Mouse (Mus musculus) testis, adult 2 months (tissue): ENCODE data around the gene Retn. TPM values are rescaled to one million over a fixed set of nuclear protein-coding genes. Genes with fewer than 3 reads are reported as not detected.

Source experiments
- H3K27ac ChIP-seq: fragments of 200-500 bp; 2 replicates; pipeline ENCODE4 v1.5.1; 2012; ENCODE audit warnings: low read depth, low read length; ENCODE audit not compliant: control insufficient read depth, insufficient read depth
- H3K27me3 ChIP-seq: fragments of 200-500 bp; 2 replicates; pipeline ENCODE4 v1.6.1; 2012; ENCODE audit warnings: mild to moderate bottlenecking, low read length, moderate library complexity; ENCODE audit not compliant: control insufficient read depth, insufficient read depth
- H3K36me3 ChIP-seq: fragments of 200-500 bp; 2 replicates; pipeline ENCODE4 v1.6.1; 2012; ENCODE audit warnings: mild to moderate bottlenecking, low read length; ENCODE audit not compliant: control insufficient read depth, insufficient read depth
- H3K4me1 ChIP-seq: fragments of 200-500 bp; 2 replicates; pipeline ENCODE4 v1.6.1; 2012; ENCODE audit warnings: low read length; ENCODE audit not compliant: control insufficient read depth, insufficient read depth
- H3K4me3 ChIP-seq: fragments of 200-500 bp; 2 replicates; pipeline ENCODE4 v1.5.1; 2012; ENCODE audit warnings: low read depth, mild to moderate bottlenecking, low read length, moderate library complexity, mixed read lengths; ENCODE audit not compliant: control insufficient read depth
- CTCF ChIP-seq: fragments of 200-500 bp; IDR thresholded peaks from 2 replicates; pipeline ENCODE4 v1.5.1; 2012; ENCODE audit warnings: low read depth, mild to moderate bottlenecking, inconsistent platforms, low read length, moderate library complexity; ENCODE audit not compliant: control insufficient read depth, insufficient read depth, insufficient replicate concordance
- POLR2A ChIP-seq: fragments of 200-500 bp; IDR thresholded peaks from 2 replicates; pipeline ENCODE4 v1.6.1; 2012; ENCODE audit warnings: low read depth, mild to moderate bottlenecking, inconsistent platforms, low read length, moderate library complexity; ENCODE audit not compliant: control insufficient read depth
- polyA plus RNA-seq: library from polyadenylated mRNA; depleted of rRNA; stranded (reverse); fragments of >200 nt; gene quantifications from 2 replicates; pipeline ENCODE4 v1.2.3, GENCODE M21; 2012; rRNA removed

The Retn gene
- polyA plus RNA-seq = 3.7 and 6.3 TPM in 2 replicates

- no peaks in the 10 kb centered on the region for H3K36me3 ChIP-seq
- peaks cover 10% of the 10 kb centered on the region for H3K4me1 ChIP-seq
- H3K27me3 ChIP-seq = no peaks in the 10 kb centered on the region
- H3K27ac ChIP-seq = no peak within 1 kb of the TSS
- no peak for TF ChIP-seq CTCF
- TF ChIP-seq POLR2A = no peak
- no peak within 1 kb of the TSS for H3K4me3 ChIP-seq
These were observed at the start of gene Retn for GRCm38 (mm10) chr8:3655526-3655925. Retn (plus strand) TSS chr8:3655770.

GRCm38 (mm10) chr8:3606593-3606992 is 49.0 kb upstream of the Retn start:
- no peaks in the 10 kb centered on the region for H3K4me1 ChIP-seq
- no peak overlapping the region for H3K27ac ChIP-seq
- H3K4me3 ChIP-seq = no peak overlapping the region
- no peaks in the 10 kb centered on the region for H3K27me3 ChIP-seq
- no peak for TF ChIP-seq POLR2A
- TF ChIP-seq CTCF = no peak
- H3K36me3 ChIP-seq = peaks cover 4% of the 10 kb centered on the region; the same call in 1 of the 2 replicates

GRCm38 (mm10) chr8:3607822-3608221 is 47.7 kb upstream of the Retn start:
- Histone ChIP-seq H3K4me1 (no peaks in the 10 kb centered on the region), H3K27me3 (no peaks in the 10 kb centered on the region), H3K4me3 (no peak overlapping the region), H3K36me3 (peaks cover 4% of the 10 kb centered on the region), H3K27ac (no peak overlapping the region)
- TF ChIP-seq CTCF (no peak), POLR2A (no peak)

- peaks cover 4% of the 10 kb centered on the region for H3K36me3 ChIP-seq
- no peak for TF ChIP-seq POLR2A
- TF ChIP-seq CTCF = no peak
- no peak overlapping the region for H3K4me3 ChIP-seq
- H3K27me3 ChIP-seq = no peaks in the 10 kb centered on the region
- no peaks in the 10 kb centered on the region for H3K4me1 ChIP-seq
- no peak overlapping the region for H3K27ac ChIP-seq
These were observed 46.3 kb upstream of the Retn start for GRCm38 (mm10) chr8:3609046-3609815.

GRCm38 (mm10) chr8:3609816-3610150 is 45.8 kb upstream of the Retn start:
- Histone ChIP-seq H3K27ac (no peak overlapping the region), H3K27me3 (no peaks in the 10 kb centered on the region), H3K36me3 (peaks cover 4% of the 10 kb centered on the region), H3K4me3 (no peak overlapping the region), H3K4me1 (no peaks in the 10 kb centered on the region)
- TF ChIP-seq CTCF (no peak), POLR2A (no peak)

GRCm38 (mm10) chr8:3621199-3621970 is 34.2 kb upstream of the Retn start, which contains the start of the genes Xab2 and Pet100:
Xab2 (minus strand) TSS chr8:3621316.
Pet100 (plus strand) TSS chr8:3621548.
- H3K27ac ChIP-seq = peak within 1 kb of the TSS; percentile 83
- no peaks in the 10 kb centered on the region for H3K27me3 ChIP-seq

GRCm38 (mm10) chr8:3622119-3622518 is 33.5 kb upstream of the Retn start:
- Histone ChIP-seq H3K4me3 (peak overlapping the region; percentile 98), H3K36me3 (0 out of 2 replicates have a peak, but pooled peaks cover 2% of the 10 kb centered on the region), H3K27ac (no peak overlapping the region), H3K27me3 (no peaks in the 10 kb centered on the region), H3K4me1 (peaks cover 4% of the 10 kb centered on the region)
- TF ChIP-seq POLR2A = no peak
- no peak for TF ChIP-seq CTCF

More at GRCm38 (mm10) chr8:3621199-3621970, 34.2 kb upstream of the Retn start, which contains the start of the genes Xab2 and Pet100:
- H3K4me1 ChIP-seq = peaks cover 4% of the 10 kb centered on the region
- 0 out of 2 replicates have a peak, but pooled peaks cover 2% of the 10 kb centered on the region for H3K36me3 ChIP-seq
- peak; percentile 91 for TF ChIP-seq POLR2A
- TF ChIP-seq CTCF = no peak
- H3K4me3 ChIP-seq = peak within 1 kb of the TSS; percentile 98
